Mouse (Mus musculus) ES-Bruce4 (cell line): Measurements from ENCODE around the gene Psmd12. TPM values are rescaled to one million over a fixed set of nuclear protein-coding genes. Genes with fewer than 3 reads are reported as not detected.
"Not testable (repeated sequence)": the region's sequence is repeated elsewhere in the genome, so short reads cannot be mapped to it uniquely, and the experiment has no call there.

Experiments
- H3K27ac ChIP-seq: 2 replicates; pipeline ENCODE4 v1.5.1; 2012; ENCODE audit warnings: low read length, inconsistent platforms; ENCODE audit not compliant: insufficient read depth
- H3K27me3 ChIP-seq: 2 replicates; pipeline ENCODE4 v1.6.1; 2012; ENCODE audit warnings: mild to moderate bottlenecking, low read length, inconsistent platforms; ENCODE audit not compliant: control insufficient read depth, poor library complexity, insufficient read depth, severe bottlenecking
- H3K36me3 ChIP-seq: 2 replicates; pipeline ENCODE4 v1.6.1; 2012; ENCODE audit warnings: inconsistent platforms, mild to moderate bottlenecking, low read length, moderate library complexity; ENCODE audit not compliant: control insufficient read depth, poor library complexity, insufficient read depth, severe bottlenecking
- H3K4me1 ChIP-seq: one replicate; pipeline ENCODE4 v1.8.1; 2011; ENCODE audit warnings: low read length; ENCODE audit not compliant: control insufficient read depth, insufficient read depth
- H3K4me3 ChIP-seq: 2 replicates; pipeline ENCODE4 v1.5.1; 2011; ENCODE audit warnings: low read depth, mild to moderate bottlenecking, low read length
- H3K9ac ChIP-seq: 2 replicates; pipeline ENCODE4 v1.6.1; 2012; ENCODE audit warnings: low read depth, mild to moderate bottlenecking, inconsistent platforms; ENCODE audit not compliant: poor library complexity, severe bottlenecking
- H3K9me3 ChIP-seq: replicated peaks from 2 replicates; pipeline ENCODE4 v1.6.1; 2012; ENCODE audit warnings: mild to moderate bottlenecking, low read length, inconsistent platforms; ENCODE audit not compliant: control insufficient read depth, poor library complexity, insufficient read depth, severe bottlenecking
- CTCF ChIP-seq: IDR thresholded peaks from one replicate; pipeline ENCODE4 v1.8.1; 2011; ENCODE audit warnings: low read depth, low read length
- EP300 ChIP-seq: IDR thresholded peaks from 2 replicates; pipeline ENCODE4 v1.6.1; 2011; ENCODE audit warnings: low read depth, low read length; ENCODE audit not compliant: insufficient read depth
- POLR2A ChIP-seq: IDR thresholded peaks from one replicate; pipeline ENCODE4 v1.8.1; 2011; ENCODE audit warnings: low read length; ENCODE audit not compliant: insufficient read depth
- polyA plus RNA-seq: library from polyadenylated mRNA; stranded (reverse); fragments of >200 nt; gene quantifications from 2 replicates; pipeline ENCODE4 v1.2.4, GENCODE M21; 2011; ENCODE audit warnings: low read depth; ENCODE audit not compliant: missing spikeins, insufficient read depth, insufficient read length

The Psmd12 gene
- polyA plus RNA-seq, 1 experiment = 167 TPM

DNA sequence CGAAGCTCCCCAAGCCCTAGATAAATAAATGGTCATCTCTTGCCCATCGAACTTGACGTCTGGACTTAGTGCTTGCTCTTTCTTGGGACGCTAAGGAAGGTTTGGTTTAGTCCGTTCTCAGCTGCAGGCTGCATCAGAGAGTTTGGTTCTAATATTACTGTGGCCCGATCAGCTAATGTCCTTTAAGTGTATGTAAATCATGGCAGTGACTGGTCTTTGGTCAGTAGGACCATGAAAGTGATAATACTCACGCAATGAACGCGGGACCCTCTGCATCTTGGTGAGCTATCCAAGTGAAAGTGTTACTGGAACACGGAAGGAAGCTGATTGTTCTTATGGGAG, 549 bp downstream of the Psmd12 start:
- H3K27ac ChIP-seq = no peak overlapping the region
- TF ChIP-seq EP300 (no peak), POLR2A (no peak), CTCF (no peak)
- H3K36me3 ChIP-seq = no peaks in the 10 kb centered on the region; the same call in 1 of the 2 replicates
- H3K4me3 ChIP-seq = peak overlapping the region; percentile 90
- no peaks in the 10 kb centered on the region for H3K27me3 ChIP-seq
- H3K4me1 ChIP-seq = peaks cover 4% of the 10 kb centered on the region
- no peaks in the 10 kb centered on the region for H3K9me3 ChIP-seq
- H3K9ac ChIP-seq = peak overlapping the region; percentile 84

DNA sequence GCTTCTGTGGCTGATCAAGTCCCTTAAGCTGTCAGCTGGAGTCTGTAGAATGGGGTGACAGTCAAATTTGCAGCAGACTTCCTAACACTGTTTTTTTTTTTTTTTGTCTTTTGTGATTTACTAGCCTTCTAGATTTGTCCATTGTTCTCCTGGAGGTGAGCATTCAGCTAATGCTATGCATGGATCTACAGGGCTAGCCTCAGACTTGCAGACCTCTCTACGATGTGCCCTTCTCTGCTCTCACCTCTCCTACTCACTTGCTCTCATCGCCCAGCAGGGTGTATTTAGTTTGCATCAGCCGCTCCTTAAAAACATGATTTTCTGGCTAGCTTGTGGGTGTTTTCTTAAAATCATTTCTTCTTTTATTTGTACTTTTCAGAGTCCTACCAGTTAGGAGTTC, 5.1 kb downstream of the Psmd12 start:
- TF ChIP-seq EP300 = no peak
- TF ChIP-seq POLR2A = no peak
- TF ChIP-seq CTCF = no peak
- Histone ChIP-seq H3K36me3 (peaks cover 41% of the 10 kb centered on the region), H3K27ac (peak overlapping the region; percentile 81), H3K9ac (peak overlapping the region; percentile 24; the same call in 1 of the 2 replicates), H3K4me3 (no peak overlapping the region), H3K4me1 (peaks cover 4% of the 10 kb centered on the region), H3K27me3 (no peaks in the 10 kb centered on the region), H3K9me3 (no peaks in the 10 kb centered on the region)

DNA sequence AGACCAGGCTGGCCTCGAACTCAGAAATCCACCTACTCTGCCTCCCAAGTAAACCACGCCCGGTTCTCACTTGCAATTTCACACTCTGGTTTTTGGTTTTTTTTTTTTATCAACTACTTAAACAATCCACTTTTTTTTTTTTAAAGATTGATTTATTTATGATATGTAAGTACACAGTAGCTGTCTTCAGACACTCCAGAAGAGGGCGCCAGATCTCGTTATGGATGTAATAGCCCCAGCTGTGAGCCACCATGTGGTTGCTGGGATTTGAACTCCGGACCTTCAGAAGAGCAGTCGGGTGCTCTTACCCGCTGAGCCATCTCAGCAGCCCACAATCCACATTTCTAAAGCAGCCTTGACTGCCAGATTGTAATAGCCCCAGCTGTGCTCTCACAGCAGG, 23.5 kb downstream of the Psmd12 start:
- peaks cover 2% of the 10 kb centered on the region; the same call in 1 of the 2 replicates for H3K36me3 ChIP-seq
- TF ChIP-seq EP300 (no peak), POLR2A (no peak), CTCF (peak; percentile 11)

DNA sequence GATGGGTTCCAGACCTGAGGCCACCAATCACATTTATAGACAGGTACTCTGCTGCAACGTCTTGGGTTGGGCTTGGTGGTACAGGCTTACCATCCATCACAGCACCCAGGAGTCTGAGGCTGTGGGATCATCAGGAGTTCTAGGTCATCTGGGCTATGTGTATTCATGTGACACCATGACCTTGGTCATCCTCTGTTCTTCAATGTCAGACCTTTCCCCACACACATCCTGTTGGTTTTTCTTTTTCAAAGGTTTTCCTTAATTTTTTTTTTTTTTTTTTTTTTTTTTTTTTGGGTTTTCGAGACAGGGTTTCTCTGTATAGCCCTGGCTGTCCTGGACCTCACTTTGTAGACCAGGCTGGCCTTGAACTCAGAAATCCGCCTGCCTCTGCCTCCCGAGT, 25.1 kb downstream of the Psmd12 start:
- H3K9me3 ChIP-seq, H3K4me1 ChIP-seq, H3K4me3 ChIP-seq, H3K9ac ChIP-seq, H3K27me3 ChIP-seq, H3K36me3 ChIP-seq, H3K27ac ChIP-seq: not testable (repeated sequence)

More for the DNA sequence above, 23.5 kb downstream of the Psmd12 start:
- no peak overlapping the region for H3K27ac ChIP-seq
- H3K4me3 ChIP-seq = no peak overlapping the region
- no peak overlapping the region for H3K9ac ChIP-seq
- H3K9me3 ChIP-seq = no peaks in the 10 kb centered on the region
- no peaks in the 10 kb centered on the region for H3K27me3 ChIP-seq
- H3K4me1 ChIP-seq = no peaks in the 10 kb centered on the region

DNA sequence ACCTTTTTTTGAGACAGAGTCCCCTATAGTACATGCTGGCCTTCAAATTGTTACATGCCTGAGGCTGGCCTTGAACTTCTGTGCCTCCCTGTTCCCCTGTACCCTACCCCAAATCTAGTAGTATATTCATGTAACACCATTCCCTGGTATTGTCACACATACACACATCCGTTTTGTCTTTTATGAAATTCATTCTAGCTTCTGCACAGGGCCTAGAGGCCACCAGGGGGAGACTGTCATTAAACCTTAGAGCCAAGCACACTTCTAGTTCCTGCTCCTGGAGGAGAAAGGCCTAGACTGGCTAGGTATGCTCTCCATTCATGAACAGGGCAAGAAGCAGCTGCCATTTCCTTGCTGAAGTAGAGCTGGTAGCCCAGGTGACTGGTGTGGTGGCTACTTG, 27.0 kb downstream of the Psmd12 start:
- Histone ChIP-seq H3K36me3 (no peaks in the 10 kb centered on the region), H3K4me3 (no peak overlapping the region), H3K27me3 (no peaks in the 10 kb centered on the region), H3K9me3 (no peaks in the 10 kb centered on the region), H3K9ac (no peak overlapping the region), H3K27ac (no peak overlapping the region), H3K4me1 (no peaks in the 10 kb centered on the region)
- no peak for TF ChIP-seq EP300
- TF ChIP-seq CTCF = peak; percentile 51
- TF ChIP-seq POLR2A = peak; percentile 11

DNA sequence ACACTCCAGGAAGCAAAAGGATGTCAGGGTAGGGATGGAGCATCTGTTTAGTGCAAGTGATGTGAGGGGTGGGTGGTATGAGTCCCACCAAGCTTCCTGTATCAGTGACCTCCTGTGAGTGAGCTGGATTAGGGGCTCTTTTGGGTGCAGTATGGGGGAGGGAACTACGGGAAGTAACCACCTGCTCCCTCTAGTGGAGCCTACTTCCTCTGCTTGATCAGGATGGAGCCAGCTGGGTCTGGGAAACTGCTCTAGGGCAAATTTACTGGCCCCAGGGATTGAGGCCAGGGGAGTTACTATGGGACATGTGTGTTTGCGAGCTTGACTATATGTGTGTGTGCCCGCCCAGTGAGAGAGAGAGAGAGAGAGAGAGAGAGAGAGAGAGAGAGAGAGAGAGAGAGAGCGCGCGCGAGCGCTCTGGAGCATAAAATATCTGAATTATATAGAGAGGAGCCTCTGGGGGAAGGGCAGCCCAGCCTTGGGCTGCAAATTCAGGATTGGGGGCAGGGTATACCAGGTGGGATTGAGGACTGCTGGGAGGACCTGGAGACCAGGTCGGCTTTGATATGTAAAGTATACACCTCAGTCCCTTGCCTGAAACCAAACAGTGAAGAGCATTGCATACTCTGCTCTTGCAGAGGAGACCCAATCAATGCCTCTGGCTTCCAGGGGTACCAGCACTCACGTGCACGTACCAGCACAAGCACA, 30.5 kb downstream of the Psmd12 start:
- Histone ChIP-seq H3K9me3 (no peaks in the 10 kb centered on the region), H3K4me1 (peaks cover 2% of the 10 kb centered on the region), H3K36me3 (no peaks in the 10 kb centered on the region), H3K4me3 (peak overlapping the region; percentile 27; the same call in 1 of the 2 replicates), H3K27ac (peak overlapping the region; percentile 96), H3K9ac (peak overlapping the region; percentile 45; the same call in 1 of the 2 replicates), H3K27me3 (no peaks in the 10 kb centered on the region)
- TF ChIP-seq CTCF (peak; percentile 37), EP300 (peak; percentile 90), POLR2A (no peak)
